Mouse (Mus musculus): ENCODE results near the gene Ide. TPM values are rescaled to one million over a fixed set of nuclear protein-coding genes. Genes with fewer than 3 reads are reported as not detected.

Ide gene
- polyA plus RNA-seq, 1 experiment: 13.4 TPM

- Histone ChIP-seq H3K79me2 (ENCODE audit: control insufficient read depth, insufficient read depth) (no peaks in the 10 kb centered on the region), H3K79me3 (ENCODE audit: low read depth) (no peaks in the 10 kb centered on the region), H3K27me3 (ENCODE audit: control insufficient read depth, insufficient read depth, insufficient read length) (no peaks in the 10 kb centered on the region), H3K4me3 (ENCODE audit: insufficient read depth, poor library complexity, severe bottlenecking) (no peak overlapping the region), H3ac (ENCODE audit: control insufficient read depth, insufficient read length, low read depth) (no peak overlapping the region), H3K36me3 (ENCODE audit: control insufficient read depth, insufficient read depth) (no peaks in the 10 kb centered on the region)
- no peak for TF ChIP-seq MYOG (IDR thresholded peaks at IDR 0.05; ENCODE audit: control insufficient read depth, extremely low read depth, insufficient read length)
- no peak for TF ChIP-seq CTCF (IDR thresholded peaks at IDR 0.05; ENCODE audit: control insufficient read depth, insufficient read depth, insufficient read length)
- no peak for TF ChIP-seq USF1 (IDR thresholded peaks at IDR 0.05; ENCODE audit: low read depth)
- TF ChIP-seq CEBPB (IDR thresholded peaks at IDR 0.05; ENCODE audit: low read depth): no peak
- TF ChIP-seq MYOD1 (IDR thresholded peaks at IDR 0.05; ENCODE audit: control insufficient read depth, insufficient read length, low read depth): no peak
- TF ChIP-seq FOSL1 (IDR thresholded peaks at IDR 0.05; ENCODE audit: insufficient read depth, low read length, poor library complexity, severe bottlenecking): no peak
- TF ChIP-seq MAX (IDR thresholded peaks at IDR 0.05): no peak
Observed at GRCm38 (mm10) chr19:37239096-37239495, 98.6 kb downstream of the Ide start.

- no peak overlapping the region for H3K4me3 ChIP-seq (ENCODE audit: insufficient read depth, poor library complexity, severe bottlenecking)
- H3K79me2 ChIP-seq (ENCODE audit: control insufficient read depth, insufficient read depth): no peaks in the 10 kb centered on the region
- H3ac ChIP-seq (ENCODE audit: control insufficient read depth, insufficient read length, low read depth): no peak overlapping the region
- no peaks in the 10 kb centered on the region for H3K79me3 ChIP-seq (ENCODE audit: low read depth)
- H3K27me3 ChIP-seq (ENCODE audit: control insufficient read depth, insufficient read depth, insufficient read length): no peaks in the 10 kb centered on the region
- TF ChIP-seq MYOG (IDR thresholded peaks at IDR 0.05; ENCODE audit: control insufficient read depth, extremely low read depth, insufficient read length) (no peak), MYOD1 (IDR thresholded peaks at IDR 0.05; ENCODE audit: control insufficient read depth, insufficient read length, low read depth) (no peak), CTCF (IDR thresholded peaks at IDR 0.05; ENCODE audit: control insufficient read depth, insufficient read depth, insufficient read length) (no peak), MAX (IDR thresholded peaks at IDR 0.05) (no peak), USF1 (IDR thresholded peaks at IDR 0.05; ENCODE audit: low read depth) (no peak), FOSL1 (IDR thresholded peaks at IDR 0.05; ENCODE audit: insufficient read depth, low read length, poor library complexity, severe bottlenecking) (no peak), CEBPB (IDR thresholded peaks at IDR 0.05; ENCODE audit: low read depth) (no peak)
- H3K36me3 ChIP-seq (ENCODE audit: control insufficient read depth, insufficient read depth): no peaks in the 10 kb centered on the region
Observed at GRCm38 (mm10) chr19:37238651-37239050, 99.0 kb downstream of the Ide start.

GRCm38 (mm10) chr19:37237712-37238437, 99.8 kb downstream of the Ide start:
- no peak for TF ChIP-seq MAX (IDR thresholded peaks at IDR 0.05)
- no peak for TF ChIP-seq FOSL1 (IDR thresholded peaks at IDR 0.05; ENCODE audit: insufficient read depth, low read length, poor library complexity, severe bottlenecking)
- no peak for TF ChIP-seq MYOG (IDR thresholded peaks at IDR 0.05; ENCODE audit: control insufficient read depth, extremely low read depth, insufficient read length)
- TF ChIP-seq USF1 (IDR thresholded peaks at IDR 0.05; ENCODE audit: low read depth): no peak
- TF ChIP-seq CTCF (IDR thresholded peaks at IDR 0.05; ENCODE audit: control insufficient read depth, insufficient read depth, insufficient read length): no peak
- no peak for TF ChIP-seq CEBPB (IDR thresholded peaks at IDR 0.05; ENCODE audit: low read depth)
- no peak for TF ChIP-seq MYOD1 (IDR thresholded peaks at IDR 0.05; ENCODE audit: control insufficient read depth, insufficient read length, low read depth)
- no peaks in the 10 kb centered on the region for H3K79me2 ChIP-seq (ENCODE audit: control insufficient read depth, insufficient read depth)
- H3ac ChIP-seq (ENCODE audit: control insufficient read depth, insufficient read length, low read depth): no peak overlapping the region
- no peaks in the 10 kb centered on the region for H3K79me3 ChIP-seq (ENCODE audit: low read depth)
- H3K4me3 ChIP-seq (ENCODE audit: insufficient read depth, poor library complexity, severe bottlenecking): no peak overlapping the region
- H3K27me3 ChIP-seq (ENCODE audit: control insufficient read depth, insufficient read depth, insufficient read length): no peaks in the 10 kb centered on the region
- H3K36me3 ChIP-seq (ENCODE audit: control insufficient read depth, insufficient read depth): no peaks in the 10 kb centered on the region

GRCm38 (mm10) chr19:37237306-37237705, 100.3 kb downstream of the Ide start:
- Histone ChIP-seq H3K79me3 (ENCODE audit: low read depth) (no peaks in the 10 kb centered on the region), H3K4me3 (ENCODE audit: insufficient read depth, poor library complexity, severe bottlenecking) (no peak overlapping the region), H3K79me2 (ENCODE audit: control insufficient read depth, insufficient read depth) (no peaks in the 10 kb centered on the region), H3K27me3 (ENCODE audit: control insufficient read depth, insufficient read depth, insufficient read length) (no peaks in the 10 kb centered on the region), H3ac (ENCODE audit: control insufficient read depth, insufficient read length, low read depth) (no peak overlapping the region), H3K36me3 (ENCODE audit: control insufficient read depth, insufficient read depth) (no peaks in the 10 kb centered on the region)
- TF ChIP-seq MAX (IDR thresholded peaks at IDR 0.05) (no peak), MYOD1 (IDR thresholded peaks at IDR 0.05; ENCODE audit: control insufficient read depth, insufficient read length, low read depth) (no peak), CTCF (IDR thresholded peaks at IDR 0.05; ENCODE audit: control insufficient read depth, insufficient read depth, insufficient read length) (no peak), USF1 (IDR thresholded peaks at IDR 0.05; ENCODE audit: low read depth) (no peak), MYOG (IDR thresholded peaks at IDR 0.05; ENCODE audit: control insufficient read depth, extremely low read depth, insufficient read length) (no peak), CEBPB (IDR thresholded peaks at IDR 0.05; ENCODE audit: low read depth) (no peak), FOSL1 (IDR thresholded peaks at IDR 0.05; ENCODE audit: insufficient read depth, low read length, poor library complexity, severe bottlenecking) (no peak)

- H3K36me3 ChIP-seq (ENCODE audit: control insufficient read depth, insufficient read depth): no peaks in the 10 kb centered on the region
- H3ac ChIP-seq (ENCODE audit: control insufficient read depth, insufficient read length, low read depth): no peak overlapping the region
- H3K4me3 ChIP-seq (ENCODE audit: insufficient read depth, poor library complexity, severe bottlenecking): no peak overlapping the region
- TF ChIP-seq MYOD1 (IDR thresholded peaks at IDR 0.05; ENCODE audit: control insufficient read depth, insufficient read length, low read depth) (no peak), USF1 (IDR thresholded peaks at IDR 0.05; ENCODE audit: low read depth) (no peak), FOSL1 (IDR thresholded peaks at IDR 0.05; ENCODE audit: insufficient read depth, low read length, poor library complexity, severe bottlenecking) (no peak), MYOG (IDR thresholded peaks at IDR 0.05; ENCODE audit: control insufficient read depth, extremely low read depth, insufficient read length) (no peak), CTCF (IDR thresholded peaks at IDR 0.05; ENCODE audit: control insufficient read depth, insufficient read depth, insufficient read length) (no peak), MAX (IDR thresholded peaks at IDR 0.05) (no peak), CEBPB (IDR thresholded peaks at IDR 0.05; ENCODE audit: low read depth) (no peak)
- H3K27me3 ChIP-seq (ENCODE audit: control insufficient read depth, insufficient read depth, insufficient read length): no peaks in the 10 kb centered on the region
- H3K79me2 ChIP-seq (ENCODE audit: control insufficient read depth, insufficient read depth): no peaks in the 10 kb centered on the region
- H3K79me3 ChIP-seq (ENCODE audit: low read depth): no peaks in the 10 kb centered on the region
Observed at GRCm38 (mm10) chr19:37235818-37236217, 101.8 kb downstream of the Ide start.

Measured in C2C12 (cell line).